Mouse (Mus musculus) ES-E14 (cell line): ENCODE data around the gene Scnn1g.

Experiments
- CHD2 ChIP-seq: IDR thresholded peaks from 2 replicates; pipeline ENCODE4 v1.6.1; 2014; ENCODE audit warnings: mild to moderate bottlenecking, low read depth, low read length, inconsistent platforms
- MAFK ChIP-seq: IDR thresholded peaks from 2 replicates; pipeline ENCODE4 v1.6.1; 2014; ENCODE audit warnings: mild to moderate bottlenecking, low read depth, low read length, inconsistent platforms; ENCODE audit not compliant: insufficient read depth
- ZC3H11A ChIP-seq: IDR thresholded peaks from 2 replicates; pipeline ENCODE4 v1.6.1; 2012; ENCODE audit warnings: low read depth, mild to moderate bottlenecking, inconsistent platforms, low read length, borderline replicate concordance
- ZNF384 ChIP-seq: IDR thresholded peaks from 2 replicates; pipeline ENCODE4 v1.6.1; 2012; ENCODE audit warnings: low read depth, low read length, inconsistent platforms

DNA sequence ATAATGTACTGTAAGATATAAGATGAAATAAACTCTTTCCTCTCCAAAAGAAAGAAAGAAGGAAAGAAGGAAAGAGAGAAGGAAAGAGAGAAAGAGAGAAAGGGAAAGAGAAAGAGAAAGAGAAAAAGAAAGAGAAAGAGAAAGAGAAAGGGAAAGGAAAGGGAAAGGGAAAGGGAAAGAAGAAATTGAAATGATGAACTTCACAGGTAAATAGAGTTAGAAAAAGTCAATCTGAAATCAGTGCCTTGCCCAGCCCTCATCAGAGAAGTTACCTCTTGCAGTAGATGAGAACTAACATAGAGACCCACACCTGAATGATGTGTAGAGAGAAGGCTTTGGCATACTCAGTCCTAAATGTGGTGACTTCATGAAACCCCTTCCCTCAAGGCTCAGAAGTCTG is 44.9 kb upstream of the Scnn1g start:
- TF ChIP-seq ZC3H11A, result no peak
- no peak for TF ChIP-seq ZNF384
- TF ChIP-seq CHD2, result no peak
- TF ChIP-seq MAFK, result no peak
